Mouse (Mus musculus) liver, embryonic 16.5 days (tissue): ENCODE measurements around the gene Gsta1. TPM values are rescaled to one million over a fixed set of nuclear protein-coding genes. Genes with fewer than 3 reads are reported as not detected.
A peak's percentile ranks its signal among the peaks of the same experiment; 100 is the strongest.

Source experiments
- ATAC-seq: fragments of 200-750 bp; cut with Nextera tagmentation; 2 replicates; pipeline ENCODE4 v1.8.0; 2017; ENCODE audit warnings: low read depth, mild to moderate bottlenecking, moderate number of reproducible peaks, moderate library complexity
- H3K27ac ChIP-seq: fragments of 300-500 bp; sonication (generic); 2 replicates; pipeline ENCODE4 v1.5.1; 2014; ENCODE audit warnings: mild to moderate bottlenecking, low read length
- H3K27me3 ChIP-seq: fragments of 300-500 bp; sonication (generic); 2 replicates; pipeline ENCODE4 v1.6.1; 2014; ENCODE audit warnings: low read depth, low read length, mixed read lengths; ENCODE audit not compliant: control insufficient read depth, insufficient read depth
- H3K36me3 ChIP-seq: fragments of 300-500 bp; sonication (generic); 2 replicates; pipeline ENCODE4 v1.6.1; 2014; ENCODE audit warnings: mild to moderate bottlenecking; ENCODE audit not compliant: control insufficient read depth, insufficient read depth
- H3K4me1 ChIP-seq: fragments of 300-500 bp; sonication (generic); 2 replicates; pipeline ENCODE4 v1.6.1; 2014; ENCODE audit warnings: low read depth, low read length, mixed read lengths; ENCODE audit not compliant: control insufficient read depth
- H3K4me2 ChIP-seq: fragments of 300-500 bp; sonication (generic); 2 replicates; pipeline ENCODE4 v1.6.1; 2014; ENCODE audit warnings: low read depth, low read length, mixed read lengths
- H3K4me3 ChIP-seq: fragments of 300-500 bp; sonication (generic); 2 replicates; pipeline ENCODE4 v1.5.1; 2014; ENCODE audit warnings: low read depth, mild to moderate bottlenecking, low read length
- H3K9ac ChIP-seq: fragments of 300-500 bp; sonication (generic); 2 replicates; pipeline ENCODE4 v1.6.1; 2014; ENCODE audit warnings: low read depth, low read length
- H3K9me3 ChIP-seq: fragments of 300-500 bp; sonication (generic); replicated peaks from 2 replicates; pipeline ENCODE4 v1.6.1; 2016; ENCODE audit warnings: low read length; ENCODE audit not compliant: control insufficient read depth
- WGBS: fragments of 180-500 bp; shearing (Covaris S2); extraction: QIAGEN DNeasy Blood & Tissue Kit; methylation state at CpG from one replicate; pipeline ENCODE4 v1.1.7; 2014; ENCODE audit not compliant: insufficient replicate concordance; 5-methylcytosine and 5-hydroxymethylcytosine counted together
- polyA plus RNA-seq: library from polyadenylated mRNA; unstranded; fragments of >200 nt; fragmentation: Nextera tagmentation; extraction: Ambion mirVana; gene quantifications from 2 replicates; pipeline ENCODE4 v1.2.1, GENCODE M21; 2015

Gene Gsta1
- polyA plus RNA-seq, 1 experiment from 2014 or later = 0.77 TPM

DNA sequence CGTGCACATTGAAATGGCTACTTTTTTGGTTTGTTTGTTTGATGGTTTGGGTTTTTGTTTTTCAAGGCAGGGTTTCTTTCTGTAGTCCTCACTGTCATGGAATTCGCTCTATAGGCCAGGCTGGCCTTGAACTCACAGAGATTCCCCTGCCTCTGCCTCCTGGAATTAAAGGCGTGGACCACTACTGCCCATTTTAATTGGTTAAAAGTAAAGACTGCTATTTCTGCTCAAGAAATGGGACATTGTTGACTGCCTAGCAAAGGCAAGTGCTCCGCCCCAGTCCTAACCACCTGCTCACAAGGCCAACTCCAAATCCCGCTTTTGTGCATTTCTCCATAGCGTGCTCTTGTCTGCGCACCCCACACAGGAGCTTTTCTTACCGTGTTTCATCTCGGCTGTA is 32.7 kb upstream of the Gsta1 start:
- Histone ChIP-seq H3K27me3 (no peaks in the 10 kb centered on the region), H3K4me1 (peaks cover 5% of the 10 kb centered on the region)
- 82% methylated on average over 9 of the region's 9 CpGs for WGBS

DNA sequence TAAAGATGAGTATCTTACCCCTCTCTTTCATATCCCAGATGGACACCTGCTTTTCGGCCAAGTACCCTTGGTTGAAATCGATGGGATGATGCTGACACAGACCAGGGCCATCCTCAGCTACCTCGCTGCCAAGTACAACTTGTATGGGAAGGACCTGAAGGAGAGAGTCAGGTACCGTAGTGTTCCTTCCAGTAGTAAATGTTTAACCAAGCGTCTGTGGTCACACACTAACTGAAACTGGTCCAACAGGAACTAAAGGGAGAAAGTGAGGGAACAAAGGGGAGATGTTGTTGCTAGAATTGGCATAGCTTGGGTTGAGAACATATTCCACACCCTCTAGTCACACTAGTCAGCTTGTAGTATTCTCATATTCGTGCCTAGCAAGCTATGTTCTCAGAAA is 26.3 kb upstream of the Gsta1 start:
- Histone ChIP-seq H3K27ac (no peak overlapping the region), H3K4me3 (no peak overlapping the region), H3K4me2 (no peak overlapping the region), H3K9me3 (no peaks in the 10 kb centered on the region), H3K4me1 (no peaks in the 10 kb centered on the region), H3K27me3 (no peaks in the 10 kb centered on the region), H3K9ac (no peak overlapping the region), H3K36me3 (no peaks in the 10 kb centered on the region)
- no peak for ATAC-seq
- 56% methylated on average over 6 of the region's 6 CpGs for WGBS

More for the DNA sequence above, 32.7 kb upstream of the Gsta1 start:
- Histone ChIP-seq H3K9me3 (no peaks in the 10 kb centered on the region), H3K4me3 (no peak overlapping the region), H3K9ac (no peak overlapping the region), H3K36me3 (no peaks in the 10 kb centered on the region), H3K27ac (no peak overlapping the region), H3K4me2 (no peak overlapping the region)
- no peak for ATAC-seq

DNA sequence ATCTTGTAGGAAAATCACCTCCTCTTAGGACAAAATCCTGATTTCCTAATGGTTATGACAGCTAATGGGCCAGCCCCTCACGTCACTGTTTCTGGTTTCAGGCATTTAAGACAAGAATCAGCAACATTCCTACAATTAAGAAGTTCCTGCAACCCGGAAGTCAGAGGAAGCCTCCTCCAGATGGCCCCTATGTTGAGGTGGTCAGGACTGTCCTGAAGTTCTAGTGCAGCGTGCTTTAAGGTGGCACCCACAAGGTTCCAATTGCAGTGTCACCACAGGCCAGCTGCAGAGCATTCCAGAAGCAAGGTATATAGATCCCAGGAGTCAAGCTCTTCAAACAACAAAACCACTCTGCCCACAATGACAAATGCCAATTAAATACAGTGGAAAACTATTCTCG is 21.5 kb upstream of the Gsta1 start:
- Histone ChIP-seq H3K27me3 (no peaks in the 10 kb centered on the region), H3K36me3 (no peaks in the 10 kb centered on the region), H3K9ac (no peak overlapping the region), H3K4me3 (no peak overlapping the region), H3K27ac (no peak overlapping the region), H3K4me1 (no peaks in the 10 kb centered on the region), H3K4me2 (no peak overlapping the region), H3K9me3 (no peaks in the 10 kb centered on the region)
- 34% methylated on average over 4 of the region's 4 CpGs for WGBS
- ATAC-seq = no peak

DNA sequence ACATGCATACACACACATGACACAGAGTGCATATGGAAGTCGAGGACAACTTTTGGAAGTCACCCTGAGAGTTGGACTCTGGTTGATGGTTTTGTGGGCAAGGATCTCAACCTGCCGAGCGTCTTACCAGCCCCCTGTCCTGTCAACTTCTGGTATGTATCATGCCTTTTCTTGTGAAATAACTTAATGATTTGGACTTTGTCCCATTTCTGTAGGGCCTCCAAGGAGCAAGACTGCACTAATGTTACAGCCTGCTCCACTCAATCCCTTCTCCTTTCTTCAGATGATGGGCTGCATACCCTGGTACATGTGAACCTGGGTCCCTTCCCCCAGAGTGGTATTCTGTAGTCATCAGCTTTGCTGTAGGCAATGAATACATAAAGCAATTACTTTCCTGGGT is 20.4 kb upstream of the Gsta1 start:
- no peak overlapping the region for H3K4me3 ChIP-seq

DNA sequence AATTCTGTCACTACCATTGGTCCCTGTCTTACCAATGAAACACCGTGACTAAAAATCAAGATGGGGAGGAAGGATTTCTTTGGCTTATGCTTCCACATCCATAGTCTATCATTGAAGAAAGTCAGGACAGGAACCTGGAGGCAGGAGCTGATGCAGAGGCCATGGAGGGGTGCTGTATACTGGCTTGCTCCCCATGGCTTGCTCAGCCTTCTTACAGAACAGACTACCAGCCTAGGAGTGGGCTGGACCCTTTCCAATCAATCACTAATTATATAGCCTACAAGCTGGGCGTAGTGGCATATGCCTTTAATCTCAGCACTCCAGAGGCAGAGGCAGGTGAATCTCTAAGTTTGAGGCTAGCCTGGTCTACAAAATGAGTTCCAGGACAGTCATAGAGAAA is 19.6 kb upstream of the Gsta1 start:
- ATAC-seq = no peak
- no peaks in the 10 kb centered on the region for H3K9me3 ChIP-seq
- 71% methylated on average over 2 of the region's 2 CpGs for WGBS
- H3K4me2 ChIP-seq = no peak overlapping the region
- H3K9ac ChIP-seq = no peak overlapping the region
- H3K27me3 ChIP-seq = no peaks in the 10 kb centered on the region
- no peak overlapping the region for H3K4me3 ChIP-seq
- H3K27ac ChIP-seq = no peak overlapping the region
- no peaks in the 10 kb centered on the region for H3K36me3 ChIP-seq
- no peaks in the 10 kb centered on the region for H3K4me1 ChIP-seq

More for the DNA sequence above, 20.4 kb upstream of the Gsta1 start:
- Histone ChIP-seq H3K4me2 (no peak overlapping the region), H3K4me1 (no peaks in the 10 kb centered on the region), H3K36me3 (no peaks in the 10 kb centered on the region), H3K9me3 (no peaks in the 10 kb centered on the region), H3K27me3 (no peaks in the 10 kb centered on the region), H3K27ac (no peak overlapping the region), H3K9ac (no peak overlapping the region)
- WGBS = 75% methylated on average over 3 of the region's 3 CpGs
- no peak for ATAC-seq

DNA sequence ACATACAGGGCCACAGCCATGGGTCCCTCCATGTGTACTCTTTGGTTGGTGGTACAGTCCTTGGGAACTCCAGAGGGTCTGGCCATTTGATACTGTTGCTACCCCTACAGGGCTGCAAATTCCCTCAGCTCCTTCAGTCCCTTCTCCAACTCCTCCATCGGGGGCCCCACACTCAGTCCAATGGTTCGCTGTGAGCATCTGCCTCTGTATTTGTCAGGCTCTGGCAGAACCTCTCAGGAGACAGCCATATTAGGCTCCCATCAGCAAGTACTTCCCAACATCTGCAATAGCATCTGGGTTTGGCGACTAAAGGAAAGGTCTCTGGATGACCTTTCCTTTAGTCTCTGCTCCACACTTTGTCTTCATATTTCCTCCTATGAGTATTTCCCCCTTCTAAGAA is 18.9 kb upstream of the Gsta1 start:
- H3K9me3 ChIP-seq = no peaks in the 10 kb centered on the region
- no peak for ATAC-seq
- no peak overlapping the region for H3K4me3 ChIP-seq
- H3K4me2 ChIP-seq = no peak overlapping the region
- H3K27me3 ChIP-seq = no peaks in the 10 kb centered on the region
- no peaks in the 10 kb centered on the region for H3K36me3 ChIP-seq
- H3K4me1 ChIP-seq = no peaks in the 10 kb centered on the region
- H3K27ac ChIP-seq = no peak overlapping the region
- no peak overlapping the region for H3K9ac ChIP-seq
- 64% methylated on average over 3 of the region's 3 CpGs for WGBS

DNA sequence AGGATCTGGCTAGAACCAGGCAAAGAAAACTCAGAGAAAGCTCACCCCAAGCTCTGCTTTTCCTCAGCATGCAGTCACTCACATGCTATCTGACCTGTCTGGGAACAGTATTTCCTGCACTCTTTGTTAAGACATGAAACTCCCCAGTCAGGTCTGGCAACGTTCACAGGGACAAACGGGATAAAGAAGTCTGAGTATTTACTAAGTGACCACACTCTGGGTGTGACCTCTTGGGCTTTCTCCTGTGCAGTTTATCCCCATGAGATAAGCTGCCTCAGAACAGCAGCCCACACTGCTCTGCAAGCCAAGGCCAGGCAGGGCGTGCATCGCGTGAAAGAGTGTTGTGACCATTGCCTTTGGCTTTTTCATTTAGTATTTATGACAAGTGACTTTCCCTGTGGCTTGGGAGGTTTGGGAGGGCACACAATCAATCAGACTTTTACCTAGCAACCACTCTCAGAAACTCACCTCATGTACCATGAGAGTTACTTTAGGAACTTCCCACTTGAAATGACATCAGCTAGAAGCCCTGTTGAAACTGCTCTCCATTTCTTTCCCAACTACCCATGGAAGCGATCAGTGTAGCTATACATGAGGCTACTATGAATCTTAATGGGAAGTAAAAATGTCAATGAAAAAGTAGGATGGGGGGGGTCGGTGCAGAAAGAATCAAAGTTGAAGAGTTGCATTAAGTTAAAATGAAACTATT is 18.0 kb upstream of the Gsta1 start:
- Histone ChIP-seq H3K4me1 (no peaks in the 10 kb centered on the region; the same call in 1 of the 2 replicates), H3K27me3 (no peaks in the 10 kb centered on the region), H3K4me3 (no peak overlapping the region), H3K9ac (no peak overlapping the region), H3K9me3 (no peaks in the 10 kb centered on the region), H3K27ac (no peak overlapping the region), H3K36me3 (no peaks in the 10 kb centered on the region), H3K4me2 (no peak overlapping the region)
- WGBS = 32% methylated on average over 7 of the region's 7 CpGs
- ATAC-seq = no peak

DNA sequence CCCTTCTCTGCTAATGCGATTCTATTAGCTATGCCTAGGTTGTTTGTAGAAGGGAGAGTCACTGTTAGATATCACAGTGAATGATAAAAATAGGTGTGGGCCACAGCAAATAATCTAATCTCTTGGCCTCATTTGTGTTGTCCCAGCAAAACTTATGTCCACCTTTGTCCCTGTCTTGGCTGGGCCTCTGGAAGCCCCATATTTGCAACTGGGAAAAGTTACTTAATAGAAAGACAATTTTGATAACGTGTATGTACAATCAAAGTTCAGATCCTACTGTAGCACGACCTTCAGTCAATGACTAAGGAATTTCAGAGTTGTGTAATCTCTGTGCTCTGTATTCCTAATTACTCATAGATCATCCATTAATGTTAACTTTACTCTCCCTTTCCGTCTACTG is 13.4 kb upstream of the Gsta1 start:
- ATAC-seq = peak; percentile 71
- no peak overlapping the region for H3K9ac ChIP-seq
- no peaks in the 10 kb centered on the region for H3K9me3 ChIP-seq
- H3K4me1 ChIP-seq = no peaks in the 10 kb centered on the region; the same call in 1 of the 2 replicates
- no peaks in the 10 kb centered on the region for H3K36me3 ChIP-seq
- H3K27me3 ChIP-seq = no peaks in the 10 kb centered on the region
- H3K4me2 ChIP-seq = no peak overlapping the region
- no peak overlapping the region for H3K4me3 ChIP-seq
- 46% methylated on average over 4 of the region's 4 CpGs for WGBS
- H3K27ac ChIP-seq = no peak overlapping the region

DNA sequence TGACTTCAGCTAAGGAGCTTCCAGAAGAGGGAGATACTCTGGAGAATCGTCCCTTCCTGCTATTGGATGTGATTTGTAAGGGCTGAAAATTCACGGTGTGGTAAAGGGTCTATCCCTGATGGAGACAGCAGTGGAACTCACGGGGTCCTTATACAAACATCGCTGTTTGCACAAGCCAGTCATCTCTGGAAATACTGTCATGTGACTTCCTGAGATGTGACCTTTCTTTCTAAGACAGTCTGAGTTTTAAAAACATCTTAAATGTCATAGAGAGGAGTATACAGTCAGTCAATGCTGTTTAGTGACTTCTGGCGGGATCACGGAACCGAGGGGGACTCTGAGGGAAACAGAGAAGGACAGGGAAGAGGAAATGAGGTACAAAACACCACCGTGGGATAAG is 7.8 kb upstream of the Gsta1 start:
- H3K4me2 ChIP-seq = no peak overlapping the region
- no peak for ATAC-seq
- H3K4me3 ChIP-seq = no peak overlapping the region
- H3K9me3 ChIP-seq = no peaks in the 10 kb centered on the region
- H3K27me3 ChIP-seq = no peaks in the 10 kb centered on the region
- H3K27ac ChIP-seq = no peak overlapping the region
- WGBS = 45% methylated on average over 8 of the region's 8 CpGs
- H3K36me3 ChIP-seq = no peaks in the 10 kb centered on the region
- H3K4me1 ChIP-seq = no peaks in the 10 kb centered on the region
- no peak overlapping the region for H3K9ac ChIP-seq
